Mouse (Mus musculus): ENCODE results near the gene Plin1.

The Plin1 gene

GRCm38 (mm10) chr7:79742659-79743536, 10.2 kb upstream of the Plin1 start, which contains the start of the genes Pex11a and Wdr93:
TSS of gene Pex11a (minus strand) at chr7:79743131.
TSS of gene Wdr93 (plus strand) at chr7:79743163.
- TF ChIP-seq CTCF (conservative IDR thresholded peaks at IDR 0.05; ENCODE audit: low read length) = no peak
- TF ChIP-seq NANOG (IDR thresholded peaks at IDR 0.05; ENCODE audit: borderline replicate concordance, low read length) = no peak
- no peak for TF ChIP-seq POU5F1 (IDR thresholded peaks at IDR 0.05; ENCODE audit: borderline replicate concordance, low read length)
- Histone ChIP-seq H3K9me3 (ENCODE audit: low read length) (no peaks in the 10 kb centered on the region), H3K4me3 (replicated peaks; ENCODE audit: low read length) (peak within 1 kb of the TSS; percentile 91)

GRCm38 (mm10) chr7:79742277-79742658, 9.6 kb upstream of the Plin1 start:
- Histone ChIP-seq H3K4me1 (replicated peaks; ENCODE audit: low read depth, low read length) (peaks cover 11% of the 10 kb centered on the region), H3K36me3 (ENCODE audit: insufficient read depth, low read length) (peaks cover 25% of the 10 kb centered on the region), H3K4me3 (replicated peaks; ENCODE audit: low read length) (peak overlapping the region; percentile 91), H3K27me3 (ENCODE audit: insufficient read depth, low read length) (peaks cover 9% of the 10 kb centered on the region; the same call in 1 of the 2 replicates), H3K9me3 (ENCODE audit: low read length) (no peaks in the 10 kb centered on the region)
- TF ChIP-seq NANOG (IDR thresholded peaks at IDR 0.05; ENCODE audit: borderline replicate concordance, low read length) (no peak), POU5F1 (IDR thresholded peaks at IDR 0.05; ENCODE audit: borderline replicate concordance, low read length) (no peak), CTCF (conservative IDR thresholded peaks at IDR 0.05; ENCODE audit: low read length) (no peak)

More at GRCm38 (mm10) chr7:79742659-79743536, 10.2 kb upstream of the Plin1 start, which contains the start of the genes Pex11a and Wdr93:
- Histone ChIP-seq H3K4me1 (replicated peaks; ENCODE audit: low read depth, low read length) (peaks cover 12% of the 10 kb centered on the region), H3K36me3 (ENCODE audit: insufficient read depth, low read length) (peaks cover 19% of the 10 kb centered on the region), H3K27me3 (ENCODE audit: insufficient read depth, low read length) (peaks cover 9% of the 10 kb centered on the region; the same call in 1 of the 2 replicates)

GRCm38 (mm10) chr7:79740279-79740678, 7.6 kb upstream of the Plin1 start:
- Histone ChIP-seq H3K4me3 (replicated peaks; ENCODE audit: low read length) (no peak overlapping the region), H3K9me3 (ENCODE audit: low read length) (no peaks in the 10 kb centered on the region), H3K36me3 (ENCODE audit: insufficient read depth, low read length) (peaks cover 38% of the 10 kb centered on the region), H3K4me1 (replicated peaks; ENCODE audit: low read depth, low read length) (peaks cover 11% of the 10 kb centered on the region), H3K27me3 (ENCODE audit: insufficient read depth, low read length) (peaks cover 9% of the 10 kb centered on the region; the same call in 1 of the 2 replicates)
- TF ChIP-seq NANOG (IDR thresholded peaks at IDR 0.05; ENCODE audit: borderline replicate concordance, low read length) = no peak
- no peak for TF ChIP-seq CTCF (conservative IDR thresholded peaks at IDR 0.05; ENCODE audit: low read length)
- no peak for TF ChIP-seq POU5F1 (IDR thresholded peaks at IDR 0.05; ENCODE audit: borderline replicate concordance, low read length)

GRCm38 (mm10) chr7:79738913-79739312, 6.2 kb upstream of the Plin1 start:
- H3K27me3 ChIP-seq (ENCODE audit: insufficient read depth, low read length) = peaks cover 9% of the 10 kb centered on the region; the same call in 1 of the 2 replicates
- TF ChIP-seq NANOG (IDR thresholded peaks at IDR 0.05; ENCODE audit: borderline replicate concordance, low read length) (no peak), CTCF (conservative IDR thresholded peaks at IDR 0.05; ENCODE audit: low read length) (no peak), POU5F1 (IDR thresholded peaks at IDR 0.05; ENCODE audit: borderline replicate concordance, low read length) (no peak)
- H3K4me3 ChIP-seq (replicated peaks; ENCODE audit: low read length) = no peak overlapping the region
- H3K4me1 ChIP-seq (replicated peaks; ENCODE audit: low read depth, low read length) = peaks cover 11% of the 10 kb centered on the region
- H3K9me3 ChIP-seq (ENCODE audit: low read length) = no peaks in the 10 kb centered on the region
- peaks cover 44% of the 10 kb centered on the region for H3K36me3 ChIP-seq (ENCODE audit: insufficient read depth, low read length)

- Histone ChIP-seq H3K9me3 (ENCODE audit: low read length) (no peaks in the 10 kb centered on the region), H3K4me3 (replicated peaks; ENCODE audit: low read length) (no peak overlapping the region), H3K36me3 (ENCODE audit: insufficient read depth, low read length) (peaks cover 44% of the 10 kb centered on the region), H3K4me1 (replicated peaks; ENCODE audit: low read depth, low read length) (peaks cover 2% of the 10 kb centered on the region; the same call in 1 of the 2 replicates), H3K27me3 (ENCODE audit: insufficient read depth, low read length) (peaks cover 11% of the 10 kb centered on the region)
- TF ChIP-seq POU5F1 (IDR thresholded peaks at IDR 0.05; ENCODE audit: borderline replicate concordance, low read length) (no peak), CTCF (conservative IDR thresholded peaks at IDR 0.05; ENCODE audit: low read length) (no peak), NANOG (IDR thresholded peaks at IDR 0.05; ENCODE audit: borderline replicate concordance, low read length) (no peak)
Observed at GRCm38 (mm10) chr7:79736511-79736910, 3.8 kb upstream of the Plin1 start.

- no peak overlapping the region for H3K4me3 ChIP-seq (replicated peaks; ENCODE audit: low read length)
- H3K27me3 ChIP-seq (ENCODE audit: insufficient read depth, low read length) = peaks cover 20% of the 10 kb centered on the region
- H3K9me3 ChIP-seq (ENCODE audit: low read length) = no peaks in the 10 kb centered on the region
- TF ChIP-seq NANOG (IDR thresholded peaks at IDR 0.05; ENCODE audit: borderline replicate concordance, low read length) = no peak
- no peak for TF ChIP-seq POU5F1 (IDR thresholded peaks at IDR 0.05; ENCODE audit: borderline replicate concordance, low read length)
- no peak for TF ChIP-seq CTCF (conservative IDR thresholded peaks at IDR 0.05; ENCODE audit: low read length)
- peaks cover 15% of the 10 kb centered on the region for H3K4me1 ChIP-seq (replicated peaks; ENCODE audit: low read depth, low read length)
- H3K36me3 ChIP-seq (ENCODE audit: insufficient read depth, low read length) = peaks cover 39% of the 10 kb centered on the region
Observed at GRCm38 (mm10) chr7:79734563-79734962, 1.9 kb upstream of the Plin1 start.

- Histone ChIP-seq H3K36me3 (ENCODE audit: insufficient read depth, low read length) (peaks cover 11% of the 10 kb centered on the region), H3K27me3 (ENCODE audit: insufficient read depth, low read length) (peaks cover 22% of the 10 kb centered on the region), H3K4me3 (replicated peaks; ENCODE audit: low read length) (no peak overlapping the region), H3K4me1 (replicated peaks; ENCODE audit: low read depth, low read length) (peaks cover 22% of the 10 kb centered on the region), H3K9me3 (ENCODE audit: low read length) (no peaks in the 10 kb centered on the region)
- TF ChIP-seq POU5F1 (IDR thresholded peaks at IDR 0.05; ENCODE audit: borderline replicate concordance, low read length) (no peak), NANOG (IDR thresholded peaks at IDR 0.05; ENCODE audit: borderline replicate concordance, low read length) (no peak), CTCF (conservative IDR thresholded peaks at IDR 0.05; ENCODE audit: low read length) (no peak)
Observed at GRCm38 (mm10) chr7:79731438-79731837, 1.3 kb downstream of the Plin1 start.

GRCm38 (mm10) chr7:79729743-79730370, 2.8 kb downstream of the Plin1 start:
- Histone ChIP-seq H3K4me3 (replicated peaks; ENCODE audit: low read length) (no peak overlapping the region), H3K36me3 (ENCODE audit: insufficient read depth, low read length) (peaks cover 4% of the 10 kb centered on the region; the same call in 1 of the 2 replicates), H3K27me3 (ENCODE audit: insufficient read depth, low read length) (peaks cover 35% of the 10 kb centered on the region), H3K4me1 (replicated peaks; ENCODE audit: low read depth, low read length) (peaks cover 22% of the 10 kb centered on the region), H3K9me3 (ENCODE audit: low read length) (no peaks in the 10 kb centered on the region)
- peak; percentile 22 for TF ChIP-seq CTCF (conservative IDR thresholded peaks at IDR 0.05; ENCODE audit: low read length)
- no peak for TF ChIP-seq NANOG (IDR thresholded peaks at IDR 0.05; ENCODE audit: borderline replicate concordance, low read length)

All from E14TG2a.4 (cell line).